14 mouse cellular contexts compared by ENCODE assay signal in the genomic region with DNA sequence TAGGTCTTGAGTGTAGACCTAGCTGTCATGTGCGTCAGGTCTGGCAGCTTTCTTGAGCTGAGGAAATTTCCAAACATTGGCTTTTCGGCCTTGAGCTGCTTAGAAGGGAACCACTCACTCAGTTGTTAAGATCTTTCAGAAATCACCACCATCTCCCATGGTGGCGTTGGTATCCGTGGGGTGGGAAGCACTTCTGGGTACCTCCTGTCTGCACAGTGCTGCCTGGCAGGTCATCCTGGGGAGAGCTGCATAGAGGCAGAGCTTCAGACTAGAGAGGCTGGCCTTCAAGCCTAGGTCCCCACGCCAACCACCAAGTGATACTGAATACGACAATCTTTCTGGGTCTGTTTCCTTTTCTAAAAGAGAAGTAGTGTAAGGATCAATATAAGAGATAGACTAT.
"Had no signal": no experiment of that assay in that cellular context is flagged by ENCODE, and none has a peak within 500 bp of the region (broad histone marks: within the 10 kb centered on the region; RNA-seq: fewer than 3 reads in every experiment).

No protein-coding gene starts in this region.

- H3K9ac ChIP-seq: liver, embryonic 13.5 days; neural tube, embryonic 12.5 days; neural tube, embryonic 15.5 days; stomach, embryonic 15.5 days had no signal

- H3K9me3 ChIP-seq: neural tube, embryonic 15.5 days; stomach, embryonic 15.5 days had no signal

- H3K4me3 ChIP-seq: liver, embryonic 13.5 days; megakaryocyte, embryonic 14.5 days; neural tube, embryonic 12.5 days; neural tube, embryonic 15.5 days; stomach, embryonic 15.5 days had no signal

- DNase-seq: liver, embryonic 13.5 days; lung, adult 2 months; midbrain, embryonic 14.5 days; right cerebral cortex, postnatal 25 days; spleen, adult 18-20 months; thymus, adult 2 months; thymus, postnatal 14 days; thymus, postnatal 4 days had no signal

- H3K36me3 ChIP-seq: liver, embryonic 13.5 days; neural tube, embryonic 12.5 days; neural tube, embryonic 15.5 days; stomach, embryonic 15.5 days had no signal

- H3K27ac ChIP-seq: kidney, postnatal 0 days; liver, embryonic 13.5 days; neural tube, embryonic 12.5 days; neural tube, embryonic 15.5 days; stomach, embryonic 15.5 days had no signal

- H3K4me1 ChIP-seq: liver, embryonic 13.5 days; megakaryocyte, embryonic 14.5 days; neural tube, embryonic 12.5 days; neural tube, embryonic 15.5 days had no signal

- H3K4me2 ChIP-seq: liver, embryonic 13.5 days; midbrain, embryonic 11.5 days; neural tube, embryonic 12.5 days; neural tube, embryonic 15.5 days; stomach, embryonic 15.5 days had no signal

- H3K27me3 ChIP-seq: liver, embryonic 13.5 days; neural tube, embryonic 12.5 days; neural tube, embryonic 15.5 days; stomach, embryonic 15.5 days had no signal
